Mouse (Mus musculus) regulatory T cell (primary cell): ENCODE measurements around the gene Zdhhc21.

Experiments used
- in situ Hi-C: fragments of 300-600 bp; cut with MboI, MseI; formaldehyde crosslinking; loops from one replicate; pipeline ENCODE4 v1.15.1; 2025; ENCODE audit warnings: high pct_unique_total_duplicates

Zdhhc21 gene

DNA sequence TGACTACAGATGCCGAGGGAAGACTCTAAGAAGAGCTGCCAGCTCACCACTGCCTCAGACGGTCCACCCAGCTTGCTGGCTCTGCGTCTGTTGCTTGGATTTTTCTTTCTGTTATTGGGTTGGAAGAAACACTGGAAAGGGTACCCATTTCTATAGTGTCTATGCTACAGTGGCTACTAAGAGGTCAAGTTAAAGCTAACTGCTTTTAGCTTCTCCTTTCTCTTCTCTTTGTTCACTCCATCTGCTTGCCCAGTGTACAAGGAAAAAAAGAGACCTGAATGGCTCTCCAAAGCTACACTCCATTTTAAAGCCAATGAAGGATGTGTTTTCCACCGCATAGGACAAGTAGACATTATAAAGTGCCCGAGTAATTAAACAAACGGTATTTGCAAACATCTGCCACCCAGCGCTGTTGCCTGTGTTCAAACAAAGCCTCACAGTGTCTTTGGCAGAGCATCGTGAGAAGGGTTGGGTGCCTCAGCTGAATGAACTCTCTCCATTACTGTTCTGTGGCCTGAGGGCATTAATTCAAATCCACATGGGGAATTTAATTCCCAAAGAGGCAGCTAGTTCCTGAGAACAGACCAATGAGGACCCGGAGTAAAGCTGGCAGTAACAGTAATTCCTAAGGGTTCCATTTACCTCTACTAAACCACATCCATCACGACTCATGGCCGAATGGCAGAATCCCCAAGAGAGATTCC is 94.1 kb downstream of the Zdhhc21 start:
- in situ Hi-C loops: no loop called here

DNA sequence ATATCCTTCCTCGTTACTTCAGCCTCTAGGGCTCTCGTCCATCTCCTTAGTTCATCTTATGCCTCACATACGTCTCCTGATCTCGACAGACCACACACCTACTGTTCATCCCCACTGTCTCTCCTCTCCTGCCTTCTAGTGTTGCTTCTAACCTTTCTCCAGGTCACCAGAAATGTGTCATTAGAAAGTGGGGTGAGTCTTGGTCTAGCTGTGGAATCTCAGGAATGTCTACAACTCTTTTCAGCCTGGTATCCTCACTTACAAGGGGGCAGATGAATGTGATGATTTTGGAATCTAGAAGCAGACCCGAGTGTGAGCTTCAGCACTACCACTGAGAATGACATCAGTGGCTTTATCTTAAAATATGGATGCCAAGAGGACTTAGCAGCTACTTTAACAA is 96.2 kb downstream of the Zdhhc21 start:
- in situ Hi-C loops: no loop called here

DNA sequence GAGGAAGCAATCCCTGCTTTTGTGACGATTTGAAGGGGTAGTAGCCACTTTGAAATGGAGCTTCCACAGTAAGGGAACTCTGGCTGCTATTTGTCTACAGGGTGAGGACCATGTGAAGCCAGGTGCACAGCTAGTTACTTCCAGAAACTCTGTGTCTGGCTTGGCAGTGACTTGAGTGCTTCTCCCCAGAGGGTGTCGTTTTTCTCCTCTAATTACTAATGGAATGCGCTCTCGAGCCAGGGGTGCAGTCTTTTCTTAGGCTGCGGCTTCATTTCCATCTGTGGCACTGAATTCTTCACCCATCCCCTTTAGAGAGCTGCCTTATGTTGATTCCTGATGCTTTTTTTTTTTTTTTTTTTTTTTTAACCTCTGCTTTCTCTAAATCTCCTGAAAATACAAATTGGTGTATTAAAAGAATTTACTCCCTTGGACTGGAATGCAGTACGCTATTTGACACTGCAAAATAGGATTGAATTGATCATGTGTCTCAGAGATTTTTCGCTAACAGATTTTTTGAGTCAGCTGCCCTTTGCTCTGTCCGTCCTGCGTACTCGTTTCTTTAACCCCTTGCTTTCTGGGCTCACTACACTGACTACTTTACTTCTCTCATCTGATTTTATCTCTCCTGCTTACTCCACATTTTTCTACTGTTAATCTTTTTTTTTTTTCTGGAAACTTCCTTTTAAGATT is 97.2 kb downstream of the Zdhhc21 start:
- in situ Hi-C loops: no loop called here

DNA sequence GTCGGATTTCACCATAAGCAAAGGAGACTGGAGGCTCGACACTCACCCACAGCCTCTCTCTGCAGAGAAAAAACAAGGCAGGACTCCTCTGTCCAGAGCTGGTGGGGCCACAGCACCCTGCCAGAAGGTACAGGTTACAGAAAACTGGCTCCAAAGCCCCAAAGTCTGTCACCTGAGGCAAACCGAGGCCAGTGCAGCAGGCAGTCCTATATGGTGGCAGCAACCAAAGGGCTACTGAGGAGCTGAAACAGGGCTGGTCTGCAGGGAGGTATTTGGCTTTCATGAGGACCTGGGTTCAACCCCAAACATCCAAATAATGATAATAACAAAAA is 103.5 kb downstream of the Zdhhc21 start:
- in situ Hi-C loops: no loop called here

DNA sequence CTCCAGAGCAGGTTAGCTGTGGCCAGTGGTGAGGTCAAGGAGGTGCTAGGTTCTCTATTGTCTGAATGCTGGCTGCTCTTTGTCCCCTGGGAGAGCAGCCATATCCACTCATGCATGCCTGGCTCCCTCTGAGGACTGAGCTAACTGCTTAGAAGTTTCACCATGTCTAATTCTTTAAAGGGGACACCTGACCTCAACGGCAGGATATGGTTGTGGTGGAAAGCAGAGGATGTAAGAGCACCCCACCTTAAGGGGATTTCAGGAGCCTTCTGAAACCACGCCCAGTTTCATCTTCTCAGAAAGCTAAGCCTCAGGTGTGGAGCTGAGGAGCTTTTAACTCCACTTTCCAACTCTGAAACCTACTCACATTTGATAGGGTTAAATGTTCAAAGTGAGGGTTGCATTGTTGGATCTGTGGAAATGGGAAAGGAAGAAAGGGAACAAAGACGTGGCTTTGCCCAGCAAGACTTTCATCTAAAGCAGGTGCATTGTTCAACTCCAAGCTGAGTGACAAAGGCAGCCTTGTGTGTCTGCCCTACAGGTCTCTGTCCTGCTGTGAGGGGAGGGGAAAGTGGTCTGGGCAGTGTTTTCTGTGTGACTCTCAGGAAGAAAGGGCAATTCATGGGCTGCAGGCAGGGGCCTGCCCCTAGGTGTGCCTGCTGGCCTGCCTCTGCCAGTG is 104.0 kb downstream of the Zdhhc21 start:
- in situ Hi-C loops: no loop called here
